Mouse (Mus musculus): ENCODE results near the gene Hist2h2ab.

DNA sequence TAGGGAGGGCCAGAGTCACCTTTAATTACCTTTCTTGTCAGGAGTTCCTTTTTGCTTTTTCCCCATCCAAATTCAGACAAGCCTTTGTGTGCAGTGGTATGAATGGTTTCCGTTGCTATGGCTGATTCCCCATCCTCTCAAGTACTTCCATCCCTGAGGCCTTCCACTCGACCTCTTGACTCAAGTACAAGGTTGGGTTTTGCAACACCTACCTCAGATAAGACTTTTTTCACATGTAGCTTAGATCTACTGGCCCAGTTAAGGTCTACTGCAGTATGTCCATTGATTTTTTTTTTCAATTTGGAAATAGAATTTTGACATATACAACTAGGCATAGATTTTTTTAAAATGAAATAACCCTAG, 12.1 kb downstream of the Hist2h2ab start:
- no peak for TF ChIP-seq POLR2A (IDR thresholded peaks at IDR 0.05; ENCODE audit: low read depth, low read length)
- TF ChIP-seq CTCF (IDR thresholded peaks at IDR 0.05; ENCODE audit: extremely low read depth, insufficient read depth, insufficient read length, insufficient replicate concordance) = no peak

Measured in spleen, adult 2 months (tissue).